Mouse (Mus musculus) erythroblast, embryonic 14.5 days (primary cell): ENCODE data around the gene Itgb3. TPM values are rescaled to one million over a fixed set of nuclear protein-coding genes. Genes with fewer than 3 reads are reported as not detected.

ENCODE experiments used
- H3K27me3 ChIP-seq: 2 replicates; pipeline ENCODE4 v1.6.1; 2012; ENCODE audit warnings: inconsistent platforms; ENCODE audit not compliant: control insufficient read depth
- H3K36me3 ChIP-seq: 2 replicates; pipeline ENCODE4 v1.6.1; 2012; ENCODE audit warnings: mild to moderate bottlenecking, inconsistent platforms; ENCODE audit not compliant: control insufficient read depth
- H3K4me1 ChIP-seq: 2 replicates; pipeline ENCODE4 v1.6.1; 2012; ENCODE audit warnings: inconsistent platforms; ENCODE audit not compliant: control insufficient read depth
- H3K4me3 ChIP-seq: replicated peaks from 2 replicates; pipeline ENCODE3; 2012; ENCODE audit warnings: moderate library complexity, mild to moderate bottlenecking, inconsistent platforms
- H3K9me3 ChIP-seq: 2 replicates; pipeline ENCODE4 v1.6.1; 2012; ENCODE audit warnings: low read length, inconsistent platforms, mixed read lengths; ENCODE audit not compliant: control insufficient read depth
- GATA1 ChIP-seq: IDR thresholded peaks from 2 replicates; pipeline ENCODE4 v1.6.1; 2012; ENCODE audit warnings: low read length, inconsistent platforms, mixed read lengths
- TAL1 ChIP-seq: IDR thresholded peaks from 3 replicates; pipeline ENCODE4 v1.6.1; 2012; ENCODE audit warnings: low read length, inconsistent platforms, mixed read lengths
- polyA plus RNA-seq: library from polyadenylated mRNA; stranded (reverse); fragments of >175 nt; gene quantifications from 2 replicates; pipeline ENCODE4 v1.2.3, GENCODE M21; 2012

The Itgb3 gene
- polyA plus RNA-seq, 1 experiment = 0.03 TPM

GRCm38 (mm10) chr11:104611579-104612151 is 3.9 kb downstream of the Itgb3 start:
- H3K4me3 ChIP-seq = no peak overlapping the region
- no peaks in the 10 kb centered on the region; the same call in 1 of the 2 replicates for H3K9me3 ChIP-seq
- H3K27me3 ChIP-seq = peaks cover 72% of the 10 kb centered on the region
- TF ChIP-seq GATA1 = no peak
- no peak for TF ChIP-seq TAL1
- no peaks in the 10 kb centered on the region for H3K36me3 ChIP-seq
- peaks cover 12% of the 10 kb centered on the region for H3K4me1 ChIP-seq

- H3K4me3 ChIP-seq = no peak overlapping the region
Observed at GRCm38 (mm10) chr11:104613551-104613950, 5.8 kb downstream of the Itgb3 start.

DNA sequence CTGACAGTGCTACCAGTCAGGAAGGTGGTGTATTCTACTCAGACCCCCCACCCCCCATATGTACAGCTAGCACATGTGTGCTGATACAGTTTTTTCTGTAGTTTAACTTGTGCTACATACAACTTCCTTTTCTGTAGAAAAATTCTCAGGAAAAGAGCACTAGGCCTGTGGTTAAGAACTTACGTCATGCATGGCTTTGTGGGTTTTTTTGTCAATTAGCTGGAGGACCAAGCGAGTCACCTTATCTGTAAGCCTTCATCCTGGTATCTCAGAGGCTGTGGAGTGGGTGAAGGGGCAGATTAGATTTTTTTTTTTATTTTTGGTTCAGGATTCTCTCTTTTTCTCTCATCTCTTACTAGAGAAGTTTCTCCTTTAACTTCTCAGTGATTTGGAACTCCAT is 6.3 kb downstream of the Itgb3 start:
- Histone ChIP-seq H3K9me3 (no peaks in the 10 kb centered on the region), H3K27me3 (peaks cover 61% of the 10 kb centered on the region), H3K4me1 (peaks cover 14% of the 10 kb centered on the region), H3K4me3 (no peak overlapping the region), H3K36me3 (no peaks in the 10 kb centered on the region)
- no peak for TF ChIP-seq TAL1
- TF ChIP-seq GATA1 = no peak

More at GRCm38 (mm10) chr11:104613551-104613950, 5.8 kb downstream of the Itgb3 start:
- Histone ChIP-seq H3K4me1 (peaks cover 10% of the 10 kb centered on the region), H3K36me3 (no peaks in the 10 kb centered on the region), H3K9me3 (no peaks in the 10 kb centered on the region), H3K27me3 (peaks cover 65% of the 10 kb centered on the region)
- TF ChIP-seq TAL1 (no peak), GATA1 (no peak)

DNA sequence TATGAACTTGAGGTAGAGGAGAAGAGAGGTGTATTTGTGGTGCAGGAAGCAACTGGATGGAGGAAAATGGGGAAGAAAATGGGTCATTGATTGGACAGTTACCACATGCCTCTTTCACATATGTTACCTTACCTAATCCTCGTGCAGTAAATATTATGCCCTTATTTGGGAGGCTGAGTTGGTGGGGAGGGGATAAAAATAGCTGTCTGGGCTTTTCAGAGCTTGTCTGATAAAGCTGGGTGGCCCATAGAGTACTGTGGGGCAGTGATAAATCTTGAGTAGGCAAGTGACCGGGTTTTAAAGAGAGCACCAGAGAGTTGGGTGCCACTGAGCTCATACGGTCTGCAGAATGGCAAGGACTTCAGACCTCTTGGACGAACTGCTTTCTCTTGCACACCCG is 8.4 kb downstream of the Itgb3 start:
- no peaks in the 10 kb centered on the region for H3K36me3 ChIP-seq
- H3K4me1 ChIP-seq = peaks cover 25% of the 10 kb centered on the region
- no peaks in the 10 kb centered on the region for H3K9me3 ChIP-seq
- TF ChIP-seq GATA1 (no peak), TAL1 (no peak)
- no peak overlapping the region for H3K4me3 ChIP-seq
- H3K27me3 ChIP-seq = peaks cover 53% of the 10 kb centered on the region

- Histone ChIP-seq H3K36me3 (no peaks in the 10 kb centered on the region), H3K4me1 (peaks cover 36% of the 10 kb centered on the region), H3K27me3 (peaks cover 38% of the 10 kb centered on the region), H3K9me3 (no peaks in the 10 kb centered on the region), H3K4me3 (no peak overlapping the region)
- no peak for TF ChIP-seq GATA1
- no peak for TF ChIP-seq TAL1
Observed at GRCm38 (mm10) chr11:104618638-104619076, 10.9 kb downstream of the Itgb3 start.

DNA sequence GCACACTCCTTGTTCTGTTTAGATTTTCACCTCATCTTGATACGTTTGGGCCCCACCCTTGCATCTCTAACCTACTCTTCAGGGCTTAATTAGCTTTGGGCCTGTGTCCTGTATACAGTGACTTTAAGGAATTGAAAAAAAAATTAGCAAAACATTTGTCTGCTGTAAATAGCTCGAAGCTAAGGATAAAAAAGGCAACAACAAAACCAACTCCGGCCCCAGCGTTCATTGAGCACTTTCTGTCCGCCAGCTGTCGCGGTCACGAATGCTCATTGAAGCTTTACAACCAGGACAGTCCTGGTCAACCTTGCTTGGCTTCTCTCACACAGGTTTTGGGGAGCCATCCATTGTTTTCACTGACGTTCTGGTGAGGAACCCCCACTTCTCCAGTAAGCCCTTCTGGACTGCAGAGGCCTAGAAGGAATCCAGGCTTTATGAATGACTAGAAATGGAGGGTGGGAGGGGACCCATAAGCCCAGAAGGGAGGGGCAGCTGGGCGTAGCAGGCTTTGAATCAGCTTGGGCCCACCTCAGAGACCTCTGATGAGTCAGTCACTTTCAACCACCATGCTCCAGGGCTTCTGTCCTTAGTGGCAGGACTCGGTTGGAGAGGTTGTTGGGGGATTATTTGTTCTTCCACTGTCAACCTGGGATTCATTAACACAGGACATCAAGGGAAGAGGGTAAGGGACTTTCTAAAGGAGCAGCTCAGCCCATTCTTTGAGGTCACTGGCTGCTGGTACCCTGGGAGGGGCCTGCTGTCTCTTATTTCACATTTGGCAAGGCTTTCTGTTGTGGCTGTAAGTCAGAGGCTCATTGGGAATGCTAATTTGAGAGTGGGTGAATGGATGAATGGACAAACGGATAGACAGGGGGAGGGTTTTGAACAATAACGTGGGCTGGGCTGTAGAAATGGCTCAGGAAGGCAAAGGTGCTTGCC is 11.6 kb downstream of the Itgb3 start:
- Histone ChIP-seq H3K36me3 (no peaks in the 10 kb centered on the region), H3K4me3 (no peak overlapping the region), H3K4me1 (peaks cover 33% of the 10 kb centered on the region), H3K27me3 (peaks cover 34% of the 10 kb centered on the region), H3K9me3 (no peaks in the 10 kb centered on the region)
- TF ChIP-seq GATA1 (no peak), TAL1 (no peak)

DNA sequence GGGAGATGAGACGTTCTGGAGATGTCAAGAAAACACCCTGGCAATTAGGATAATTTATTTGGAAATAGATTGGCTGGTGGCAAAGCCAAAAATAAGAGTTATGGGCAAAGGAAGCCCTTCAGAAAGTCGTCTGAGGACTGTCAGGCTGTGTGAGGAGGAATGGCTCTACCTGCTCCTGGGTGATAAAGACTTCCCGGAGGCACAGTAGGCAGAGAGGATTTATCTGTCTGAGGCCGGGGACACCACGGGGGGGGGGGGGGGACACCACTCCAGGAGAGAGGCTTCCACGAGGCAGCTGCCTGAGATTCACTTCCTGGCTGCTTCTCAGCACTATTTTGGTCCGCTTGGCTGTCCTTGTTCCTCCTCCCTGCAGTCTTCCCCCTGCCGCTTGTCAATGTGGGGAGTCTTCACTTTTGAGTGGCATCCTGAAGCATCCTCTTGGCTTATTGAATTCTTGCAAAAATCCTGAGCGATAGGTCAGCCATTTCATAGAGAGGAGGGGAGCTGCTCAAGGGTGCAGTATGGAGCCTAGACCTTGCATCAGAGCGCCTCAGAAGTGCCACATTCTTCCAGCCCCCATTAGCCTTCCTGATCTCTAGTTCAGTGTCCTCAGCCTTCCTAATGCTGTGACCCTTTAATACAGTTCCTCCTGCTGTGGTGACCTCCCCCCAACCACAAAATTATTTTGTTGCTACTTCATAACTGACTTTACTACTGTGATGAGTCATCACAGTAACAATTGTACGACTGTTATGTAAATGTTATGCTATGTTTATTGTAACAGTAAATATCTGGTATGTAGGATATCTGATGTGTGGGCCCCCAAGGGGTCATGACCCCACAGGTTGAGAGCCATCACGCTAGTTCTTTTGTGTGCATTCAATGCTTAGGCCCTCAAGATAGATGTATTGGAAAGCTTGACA is 14.5 kb downstream of the Itgb3 start:
- Histone ChIP-seq H3K4me1 (peaks cover 53% of the 10 kb centered on the region), H3K9me3 (no peaks in the 10 kb centered on the region), H3K27me3 (peaks cover 28% of the 10 kb centered on the region), H3K36me3 (no peaks in the 10 kb centered on the region), H3K4me3 (no peak overlapping the region)
- TF ChIP-seq GATA1 (no peak), TAL1 (no peak)

DNA sequence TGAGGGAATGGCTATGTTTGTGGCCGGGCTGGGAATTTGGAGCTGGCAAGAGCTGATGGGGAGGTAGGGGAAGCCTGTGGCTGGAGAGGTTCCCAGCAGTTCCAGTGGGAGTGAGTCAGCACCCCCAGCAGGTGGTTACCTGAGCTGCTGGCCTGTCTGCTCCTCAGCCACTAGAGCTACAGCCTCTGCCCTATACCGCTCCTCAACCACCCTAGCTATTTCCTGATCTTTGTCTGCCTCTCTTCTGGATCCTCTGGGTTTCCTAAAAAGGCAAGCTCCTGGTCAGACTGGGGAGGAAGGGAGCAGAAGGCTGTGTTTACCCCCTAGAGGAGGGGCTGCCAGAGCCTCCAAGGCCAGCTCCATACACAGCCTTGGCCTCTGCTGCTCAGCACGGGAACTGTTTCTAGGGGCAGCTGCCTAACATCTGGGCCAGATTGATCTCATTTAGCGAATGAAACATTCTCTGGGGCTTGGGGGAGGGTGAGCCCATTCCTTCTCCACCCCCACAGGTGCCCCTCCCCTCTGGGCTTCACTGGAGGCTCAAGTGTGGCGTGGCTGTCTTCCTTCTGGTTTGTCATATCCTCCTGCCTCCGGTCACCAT is 17.1 kb downstream of the Itgb3 start:
- no peak overlapping the region for H3K4me3 ChIP-seq
- peaks cover 11% of the 10 kb centered on the region; the same call in 1 of the 2 replicates for H3K27me3 ChIP-seq
- peaks cover 40% of the 10 kb centered on the region for H3K4me1 ChIP-seq
- H3K36me3 ChIP-seq = no peaks in the 10 kb centered on the region
- TF ChIP-seq GATA1 (no peak), TAL1 (no peak)
- no peaks in the 10 kb centered on the region for H3K9me3 ChIP-seq
